Mouse (Mus musculus): ENCODE data around the gene Tgm5. TPM values are rescaled to one million over a fixed set of nuclear protein-coding genes. Genes with fewer than 3 reads are reported as not detected.

Tgm5 gene
- total RNA-seq (2012; rRNA removed) (not detected in 2 replicates), total RNA-seq (2014; rRNA removed) (not detected in 2 replicates), polyA plus RNA-seq (2012; ENCODE audit: insufficient read length, low read depth) (not detected in 2 replicates)

DNA sequence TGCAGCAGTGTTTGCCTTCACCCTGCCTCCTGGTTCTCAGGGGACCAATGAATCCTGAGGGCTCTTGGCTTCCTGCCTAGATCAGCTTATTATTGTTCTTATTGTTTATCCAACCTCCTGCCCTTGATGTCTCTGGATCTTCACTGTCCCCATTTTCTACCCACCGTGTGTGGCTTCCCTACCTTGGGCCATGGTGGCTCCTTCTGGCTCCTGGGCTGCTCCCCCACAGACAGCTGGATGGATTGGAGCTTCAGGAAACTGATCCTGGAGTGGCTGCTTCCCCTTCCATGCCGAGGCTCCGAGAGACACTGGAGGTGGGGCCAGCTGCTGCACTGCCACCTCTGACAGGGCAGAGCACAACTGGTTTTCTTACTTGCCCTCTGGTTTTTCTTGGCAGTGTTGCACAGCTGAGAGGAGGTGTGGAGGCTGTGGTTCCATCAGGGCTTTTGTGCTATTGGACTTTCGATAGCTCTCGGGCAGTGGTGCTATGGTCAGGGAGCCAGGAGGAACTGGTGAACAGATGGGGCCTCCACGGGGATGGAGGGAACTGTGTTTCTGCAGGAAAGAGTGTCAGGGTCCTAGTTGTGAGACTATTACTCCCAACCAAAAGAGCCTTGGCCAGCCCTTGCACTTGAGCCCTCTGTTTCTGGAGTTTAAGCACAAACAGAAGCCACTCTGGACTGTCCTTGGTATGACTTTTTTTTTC, at the start of gene Tgm5:
Gene Tgm5 (minus strand): TSS at position 362 of the 706 bp plus-strand sequence.
- Histone ChIP-seq H3K27me3 (replicated peaks) (peaks cover 19% of the 10 kb centered on the region), H3K4me2 (ENCODE audit: insufficient read depth, low read depth, poor library complexity, severe bottlenecking) (0 out of 2 replicates have a peak within 1 kb of the TSS, but pooled peaks have one; percentile 23), H3K4me3 (replicated peaks in 1 of 3; ENCODE audit: low read depth in 2 of 3, low read length in 2 of 3, poor library complexity in 1 of 3) (no peak within 1 kb of the TSS), H3K9me3 (replicated peaks; ENCODE audit: low read length) (no peaks in the 10 kb centered on the region), H3K27ac (ENCODE audit: insufficient read depth, low read depth) (no peak within 1 kb of the TSS), H3K9ac (ENCODE audit: insufficient read depth, low read depth) (no peak within 1 kb of the TSS), H3K36me3 (replicated peaks in 1 of 2; ENCODE audit: control insufficient read depth in 1 of 2, insufficient read depth in 1 of 2, low read length in 1 of 2) (no peaks in the 10 kb centered on the region), H3K79me2 (replicated peaks; ENCODE audit: control insufficient read depth, extremely low read depth, insufficient read depth, poor library complexity, severe bottlenecking) (no peaks in the 10 kb centered on the region), H3K4me1 (ENCODE audit: control insufficient read depth in 1 of 2, insufficient read depth in 2 of 2) (peaks cover 4 to 8% of the 10 kb centered on the region in 2 experiments; a peak in 2 of 4 replicates)
- DNase-seq (ENCODE audit: extremely low read depth), result no peak
- TF ChIP-seq EP300 (IDR thresholded peaks at IDR 0.05; ENCODE audit: low read length) (no peak), ZMIZ1 (IDR thresholded peaks at IDR 0.05; ENCODE audit: low read depth, low read length) (no peak), CHD1 (IDR thresholded peaks at IDR 0.05; ENCODE audit: low read depth, low read length) (no peak), RAD21 (IDR thresholded peaks at IDR 0.05; ENCODE audit: low read depth, low read length) (no peak), KAT2A (IDR thresholded peaks at IDR 0.05; ENCODE audit: insufficient replicate concordance, low read length) (no peak), UBTF (IDR thresholded peaks at IDR 0.05; ENCODE audit: low read depth, low read length) (no peak), POLR2AphosphoS2 (IDR thresholded peaks at IDR 0.05; ENCODE audit: low read depth, low read length) (no peak), TCF12 (IDR thresholded peaks at IDR 0.05; ENCODE audit: low read depth, low read length) (no peak), NRF1 (IDR thresholded peaks at IDR 0.05; ENCODE audit: low read depth, low read length) (no peak), CHD2 (IDR thresholded peaks at IDR 0.05; ENCODE audit: low read length) (no peak), TBP (conservative IDR thresholded peaks at IDR 0.05; ENCODE audit: low read depth, low read length) (no peak), PAX5 (IDR thresholded peaks at IDR 0.05; ENCODE audit: low read length) (no peak), ELF1 (IDR thresholded peaks at IDR 0.05; ENCODE audit: low read depth, low read length) (no peak), MAZ (IDR thresholded peaks at IDR 0.05; ENCODE audit: low read depth, low read length) (no peak)
- dilution Hi-C loops (cut with MboI; ENCODE audit: extremely low pct_ligation_motif_present, extremely low pct_unique_long_range_greater_than_20kb, low sequenced_read_pairs) (no loop called here), in situ Hi-C loops (cut with MboI; ENCODE audit: low pct_ligation_motif_present, low pct_unique_long_range_greater_than_20kb, low sequenced_read_pairs) (no loop called here)

DNA sequence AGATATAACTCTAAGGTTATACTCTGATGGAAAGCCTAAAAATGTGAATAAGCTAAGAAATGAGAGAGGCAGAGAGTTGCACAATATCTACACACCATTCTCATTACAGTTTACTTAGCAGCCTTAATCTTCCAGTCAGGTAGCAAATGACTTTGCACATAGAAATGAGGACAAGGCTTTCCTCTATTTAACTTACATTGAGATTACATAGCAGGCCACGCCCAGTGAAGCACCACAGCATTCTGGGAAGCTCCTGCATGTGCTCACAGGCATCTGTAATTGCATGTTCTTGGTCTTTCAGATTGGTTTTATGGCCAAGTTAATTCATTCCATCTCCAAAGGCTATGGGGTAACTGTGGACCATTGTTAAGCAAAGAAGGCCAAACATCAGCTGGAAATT, 47.2 kb upstream of the Tgm5 start:
- in situ Hi-C loops (cut with MboI; ENCODE audit: low pct_ligation_motif_present, low pct_unique_long_range_greater_than_20kb, low sequenced_read_pairs), result no loop called here
- no peak overlapping the region for H3K27ac ChIP-seq (ENCODE audit: insufficient read depth, low read depth)
- no peaks in the 10 kb centered on the region for H3K9me3 ChIP-seq (replicated peaks; ENCODE audit: low read length)
- no peak for DNase-seq (ENCODE audit: extremely low read depth)
- H3K4me2 ChIP-seq (ENCODE audit: insufficient read depth, low read depth, poor library complexity, severe bottlenecking), result no peak overlapping the region
- H3K36me3 ChIP-seq (replicated peaks in 1 of 2; ENCODE audit: control insufficient read depth in 1 of 2, insufficient read depth in 1 of 2, low read length in 1 of 2), result peaks cover 0 to 8% of the 10 kb centered on the region in 2 experiments
- H3K9ac ChIP-seq (ENCODE audit: insufficient read depth, low read depth), result no peak overlapping the region
- H3K4me3 ChIP-seq (replicated peaks in 1 of 3; ENCODE audit: low read depth in 2 of 3, low read length in 2 of 3, poor library complexity in 1 of 3), result no peak overlapping the region
- TF ChIP-seq JUND (conservative IDR thresholded peaks at IDR 0.05; ENCODE audit: low read depth, low read length) (no peak), MEF2A (IDR thresholded peaks at IDR 0.05; ENCODE audit: borderline replicate concordance, low read depth, low read length) (no peak), ELF1 (IDR thresholded peaks at IDR 0.05; ENCODE audit: low read depth, low read length) (no peak), GABPA (IDR thresholded peaks at IDR 0.05; ENCODE audit: insufficient replicate concordance, low read depth, low read length) (no peak), POLR2AphosphoS2 (IDR thresholded peaks at IDR 0.05; ENCODE audit: low read depth, low read length) (no peak), CHD2 (IDR thresholded peaks at IDR 0.05; ENCODE audit: low read length) (no peak), EP300 (IDR thresholded peaks at IDR 0.05; ENCODE audit: low read length) (no peak), SIN3A (IDR thresholded peaks at IDR 0.05; ENCODE audit: low read length) (no peak), HCFC1 (IDR thresholded peaks at IDR 0.05; ENCODE audit: low read depth, low read length) (no peak), CHD1 (IDR thresholded peaks at IDR 0.05; ENCODE audit: low read depth, low read length) (no peak), RAD21 (IDR thresholded peaks at IDR 0.05; ENCODE audit: low read depth, low read length) (no peak), MAFK (IDR thresholded peaks at IDR 0.05; ENCODE audit: insufficient replicate concordance, low read length) (no peak), ZKSCAN1 (IDR thresholded peaks at IDR 0.05; ENCODE audit: borderline replicate concordance, low read depth, low read length) (no peak), NELFE (IDR thresholded peaks at IDR 0.05; ENCODE audit: low read depth, low read length) (no peak)
- H3K4me1 ChIP-seq (ENCODE audit: control insufficient read depth in 1 of 2, insufficient read depth in 2 of 2), result peaks cover 0 to 3% of the 10 kb centered on the region in 2 experiments; a peak in 1 of 4 replicates
- H3K79me2 ChIP-seq (replicated peaks; ENCODE audit: control insufficient read depth, extremely low read depth, insufficient read depth, poor library complexity, severe bottlenecking), result 0 out of 2 replicates have a peak, but pooled peaks cover 4% of the 10 kb centered on the region
- dilution Hi-C loops (cut with MboI; ENCODE audit: extremely low pct_ligation_motif_present, extremely low pct_unique_long_range_greater_than_20kb, low sequenced_read_pairs), result no loop called here
- H3K27me3 ChIP-seq (replicated peaks), result no peaks in the 10 kb centered on the region
